8 mouse cellular contexts compared by ENCODE assay signal in the genomic region with DNA sequence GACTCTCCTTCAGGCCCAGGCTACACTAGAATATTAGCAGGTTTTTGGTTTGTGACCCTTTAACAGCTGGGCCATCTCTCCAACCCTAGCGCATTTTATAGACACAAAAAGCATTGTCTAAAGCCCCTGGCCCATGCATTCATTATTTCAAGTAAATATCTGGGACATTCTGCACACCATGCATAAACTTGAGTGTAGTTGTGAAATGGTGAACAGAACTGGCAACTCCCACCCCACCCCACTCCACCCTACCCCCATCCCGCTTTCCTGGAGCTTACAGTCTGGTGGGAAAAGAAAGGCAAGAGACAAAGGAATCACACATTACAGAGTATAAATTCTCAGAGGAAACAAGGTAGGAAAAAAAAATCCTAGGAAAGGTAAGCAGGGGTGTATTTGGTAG. TPM values are rescaled to one million over a fixed set of nuclear protein-coding genes. Genes with fewer than 3 reads are reported as not detected.
DNase-seq lines count a peak whose midpoint lies in the region; ATAC-seq lines count a peak whose summit lies in the region.

Gene H2afy (minus strand): TSS at position 162 of the 400 bp plus-strand sequence.

- WGBS in kidney, embryonic 15.5 days, result 90% methylated on average over 2 of the region's 2 CpGs

- ATAC-seq in kidney, embryonic 15.5 days (replicated peaks; ENCODE audit: low FRiP score), result no peak
- no peak for ATAC-seq in inflammation-experienced regulatory T-cells, adult 6 months

- DNase-seq in kidney, postnatal 25 days, result no peak
- DNase-seq in adrenal gland, postnatal 25 days, result no peak
- no peak for DNase-seq in gastrocnemius, postnatal 14 days
- no peak for DNase-seq in cerebellum, adult 11 months
- no peak for DNase-seq in ovary, adult 18-20 months (ENCODE audit: low spot score)

- intact Hi-C loops in gastrocnemius, postnatal 14 days (cut with DNase I; ENCODE audit: low total_unique reads), result no loop called here

- H3K9me3 ChIP-seq in kidney, embryonic 15.5 days (replicated peaks), result no peaks in the 10 kb centered on the region
- H3K9me3 ChIP-seq in megakaryocyte, embryonic 14.5 days, result no peaks in the 10 kb centered on the region

- H3K27me3 ChIP-seq in kidney, embryonic 15.5 days, result no peaks in the 10 kb centered on the region
- H3K27me3 ChIP-seq in megakaryocyte, embryonic 14.5 days (replicated peaks), result no peaks in the 10 kb centered on the region

- H3K27ac ChIP-seq in kidney, embryonic 15.5 days, result peak within 1 kb of the TSS; percentile 94

- H3K4me1 ChIP-seq in kidney, embryonic 15.5 days, result peaks cover 36% of the 10 kb centered on the region
- peaks cover 42% of the 10 kb centered on the region for H3K4me1 ChIP-seq in megakaryocyte, embryonic 14.5 days

- H3K9ac ChIP-seq in kidney, embryonic 15.5 days, result peak within 1 kb of the TSS; percentile 98

- peak within 1 kb of the TSS; percentile 94 for H3K4me3 ChIP-seq in kidney, embryonic 15.5 days (replicated peaks)
- H3K4me3 ChIP-seq in megakaryocyte, embryonic 14.5 days (replicated peaks), result peak within 1 kb of the TSS; percentile 97

- peaks cover 7% of the 10 kb centered on the region; the same call in 1 of the 2 replicates for H3K36me3 ChIP-seq in kidney, embryonic 15.5 days
- peaks cover 7% of the 10 kb centered on the region for H3K36me3 ChIP-seq in megakaryocyte, embryonic 14.5 days (replicated peaks; ENCODE audit: low read length)

- peak within 1 kb of the TSS; percentile 82 for H3K4me2 ChIP-seq in kidney, embryonic 15.5 days

RNA-seq across cellular contexts. Expression of gene H2afy, which starts in this region (rescaled TPM):
- 395 and 406 TPM in 2 replicates for polyA plus RNA-seq in kidney, embryonic 15.5 days (2015; fragmentation: Nextera tagmentation; extraction: Ambion mirVana)
- 128 and 133 TPM in 2 replicates for total RNA-seq in adrenal gland, postnatal 25 days (2021)
- 10 to 100 TPM; 60.8 to 61.3 TPM for total RNA-seq in gastrocnemius, postnatal 14 days (2021)
- polyA plus RNA-seq in inflammation-experienced regulatory T-cells, adult 6 months (2017; shearing (Covaris generic)), result 100 to 1,000 TPM; 112 to 148 (median 117) TPM
- 149 and 331 TPM in 2 replicates for polyA plus RNA-seq in megakaryocyte, embryonic 14.5 days (2012; ENCODE audit: insufficient read depth, low replicate concordance)
